Mouse (Mus musculus) heart, adult 9 months (tissue): ENCODE data around the gene Gramd1b.

Experiments used
- DNase-seq, 2 experiments: peaks; one replicate each; pipeline ENCODE4 v3.0.0; 2022; ENCODE audit warnings: low spot score in 2 of 2

The Gramd1b gene

GRCm38 (mm10) chr9:40397471-40398245 lies 133.5 kb downstream of the Gramd1b start:
- DNase-seq, result no peak

- no peak for DNase-seq
These were observed 134.1 kb downstream of the Gramd1b start for GRCm38 (mm10) chr9:40397036-40397435.

GRCm38 (mm10) chr9:40396171-40396570 lies 135.0 kb downstream of the Gramd1b start:
- no peak for DNase-seq

- no peak for DNase-seq
These were observed 139.1 kb downstream of the Gramd1b start for GRCm38 (mm10) chr9:40391852-40392695.

- no peak for DNase-seq
These were observed 139.8 kb downstream of the Gramd1b start for GRCm38 (mm10) chr9:40391359-40391758.

GRCm38 (mm10) chr9:40390904-40391303 lies 140.3 kb downstream of the Gramd1b start:
- DNase-seq, result no peak

GRCm38 (mm10) chr9:40390396-40390760 lies 140.8 kb downstream of the Gramd1b start:
- no peak for DNase-seq

- no peak for DNase-seq
These were observed 141.4 kb downstream of the Gramd1b start for GRCm38 (mm10) chr9:40389669-40390395.

GRCm38 (mm10) chr9:40389175-40389574 lies 142.0 kb downstream of the Gramd1b start:
- no peak for DNase-seq

GRCm38 (mm10) chr9:40384781-40385180 lies 146.4 kb downstream of the Gramd1b start:
- no peak for DNase-seq

- no peak for DNase-seq
These were observed 148.7 kb downstream of the Gramd1b start for GRCm38 (mm10) chr9:40382508-40382907.

- no peak for DNase-seq
These were observed 149.5 kb downstream of the Gramd1b start for GRCm38 (mm10) chr9:40381416-40382411.

- DNase-seq, result no peak
These were observed 154.3 kb downstream of the Gramd1b start for GRCm38 (mm10) chr9:40376711-40377410.

- no peak for DNase-seq
These were observed 155.0 kb downstream of the Gramd1b start for GRCm38 (mm10) chr9:40376139-40376541.

GRCm38 (mm10) chr9:40375518-40375917 lies 155.7 kb downstream of the Gramd1b start:
- DNase-seq, result no peak

- no peak for DNase-seq
These were observed 156.2 kb downstream of the Gramd1b start for GRCm38 (mm10) chr9:40374992-40375391.

GRCm38 (mm10) chr9:40374533-40374971 lies 156.6 kb downstream of the Gramd1b start:
- DNase-seq, result no peak

- DNase-seq, result no peak
These were observed 157.1 kb downstream of the Gramd1b start for GRCm38 (mm10) chr9:40374052-40374451.

- no peak for DNase-seq
These were observed 161.0 kb downstream of the Gramd1b start for GRCm38 (mm10) chr9:40370151-40370550.

GRCm38 (mm10) chr9:40366795-40367194 lies 164.4 kb downstream of the Gramd1b start:
- no peak for DNase-seq
